Mouse (Mus musculus) ovary, postnatal 36 days (tissue): ENCODE results near the gene Sept6.

Source experiments
- DNase-seq: peaks from one replicate; pipeline ENCODE4 v3.0.0; 2022; ENCODE audit warnings: low spot score, mixed read lengths

Sept6 gene

GRCm38 (mm10) chrX:36991694-36992093, at the start of gene Sept6:
TSS of gene Sept6 (minus strand) at chrX:36991794.
- no peak for DNase-seq

DNA sequence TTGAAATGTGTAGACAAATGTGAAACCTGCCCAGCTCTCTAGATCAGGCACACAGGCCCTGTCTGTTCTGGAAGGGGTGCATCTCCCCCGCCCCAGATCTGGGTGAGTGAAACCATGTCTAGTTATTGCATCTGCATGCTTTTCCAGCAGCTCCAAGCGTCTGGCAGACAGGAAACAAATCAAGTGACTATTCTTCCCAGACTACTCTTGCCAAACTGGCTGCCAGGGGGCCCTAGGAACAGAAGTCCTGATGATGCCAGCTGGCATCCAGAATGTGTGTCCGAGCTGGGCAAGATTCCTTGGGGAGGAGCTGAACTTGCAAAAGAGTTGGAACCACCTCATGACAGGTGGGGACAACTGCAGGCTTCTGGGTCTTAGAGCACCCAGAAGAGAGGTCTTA, 36.8 kb upstream of the Sept6 start:
- peak; percentile 7 for DNase-seq

DNA sequence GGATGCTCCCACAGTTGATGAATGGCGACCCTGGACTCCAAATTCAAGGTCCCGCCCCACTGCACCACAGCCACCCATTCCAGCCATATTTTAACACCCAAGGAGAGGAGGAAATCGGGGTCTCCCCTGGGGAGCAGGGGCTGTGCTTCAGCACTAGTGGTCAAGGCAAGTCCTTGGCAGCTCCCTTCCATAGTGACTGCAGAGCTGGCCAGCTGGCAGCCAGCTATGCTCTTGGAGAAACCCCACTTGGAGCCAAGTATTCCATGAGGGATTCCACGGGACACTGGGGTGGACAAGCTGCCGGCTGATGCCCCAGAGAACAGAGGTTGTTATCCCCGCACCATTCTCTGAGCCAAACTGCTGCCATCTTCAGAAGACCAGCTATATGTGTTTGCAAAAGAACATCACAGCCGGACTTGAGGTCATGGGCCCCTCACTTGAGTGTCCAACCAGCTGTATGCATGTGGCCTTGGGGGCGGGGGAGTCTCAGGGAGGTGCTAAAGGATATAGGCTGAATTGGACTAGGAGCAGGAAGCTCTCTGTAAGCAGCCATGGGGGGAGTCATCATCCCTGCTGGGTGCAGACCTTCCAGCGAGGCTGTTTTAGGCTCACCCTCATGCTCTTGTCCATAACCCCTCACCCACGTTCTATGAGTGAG, 32.2 kb upstream of the Sept6 start:
- DNase-seq, result no peak

- DNase-seq, result peak; percentile 46
Measured at GRCm38 (mm10) chrX:37022690-37023089, 31.1 kb upstream of the Sept6 start.

GRCm38 (mm10) chrX:37019045-37019444, 27.5 kb upstream of the Sept6 start:
- DNase-seq, result no peak

DNA sequence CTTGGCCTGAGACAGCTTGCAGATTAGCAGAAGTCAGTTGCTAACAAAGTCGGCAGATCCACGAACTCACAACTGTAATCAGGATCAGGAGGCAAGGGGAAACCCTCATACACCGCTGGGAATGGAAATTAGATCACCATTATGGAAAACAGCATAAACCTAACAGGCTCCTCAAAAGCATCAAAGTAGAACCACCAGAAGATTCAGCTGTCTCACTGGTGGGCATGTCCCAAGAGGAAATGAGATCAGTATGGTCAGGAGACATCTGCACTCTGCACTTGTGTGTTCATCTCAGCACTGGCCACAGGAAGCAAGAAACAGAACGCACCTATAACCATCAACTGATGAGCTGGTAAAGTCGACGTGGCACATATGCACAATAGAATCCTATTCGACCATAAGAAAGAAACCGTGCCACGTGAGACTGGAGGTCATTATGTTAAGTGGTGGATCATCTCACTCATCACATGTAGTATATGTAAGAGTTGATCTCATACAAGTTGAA, 26.6 kb upstream of the Sept6 start:
- no peak for DNase-seq

- no peak for DNase-seq
Measured at GRCm38 (mm10) chrX:37013870-37014269, 22.3 kb upstream of the Sept6 start.

DNA sequence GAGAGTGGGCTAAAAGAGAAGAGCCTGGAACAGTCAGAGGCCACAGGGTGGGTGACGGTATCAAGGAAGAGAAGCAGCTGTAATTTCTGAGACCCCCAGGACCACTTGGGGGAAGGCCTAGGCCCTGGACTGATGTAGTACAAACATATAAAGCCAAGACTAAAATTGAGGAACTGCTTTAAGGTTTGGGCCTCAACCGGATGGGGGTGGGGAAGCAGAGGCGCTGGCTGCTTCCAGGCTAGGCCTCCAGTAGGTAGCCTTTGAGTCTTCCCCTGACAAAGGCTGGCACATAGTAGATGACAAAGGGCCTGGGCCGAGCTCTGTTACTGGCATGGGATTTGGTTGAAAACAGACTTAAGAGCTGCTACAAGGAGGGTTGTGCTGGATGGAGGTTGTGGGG, 555 bp downstream of the Sept6 start:
- DNase-seq, result no peak

- DNase-seq, result peak; percentile 13
Measured at GRCm38 (mm10) chrX:36989752-36990404, 1.7 kb downstream of the Sept6 start.

- DNase-seq, result peak; percentile 71
Measured at GRCm38 (mm10) chrX:36989234-36989751, 2.3 kb downstream of the Sept6 start.

DNA sequence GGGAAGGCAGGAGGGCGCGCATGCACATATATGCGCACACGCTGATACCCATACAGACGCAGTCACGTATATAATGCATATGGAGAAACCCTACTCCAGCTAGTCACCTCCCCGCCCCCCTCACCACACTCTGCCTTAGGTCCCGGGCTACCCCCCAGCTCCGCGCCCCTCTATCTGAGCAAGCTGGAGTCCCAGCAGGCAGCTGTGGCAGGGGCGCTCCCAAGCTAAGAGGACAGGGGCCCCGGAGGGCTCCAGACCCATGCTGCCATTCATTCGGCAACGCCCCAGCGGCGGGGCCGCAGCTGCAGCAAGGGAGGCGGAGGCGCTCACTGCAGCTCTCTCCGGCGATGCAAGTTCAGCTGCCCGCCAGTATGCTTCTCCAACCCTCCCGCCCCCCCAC, 2.8 kb downstream of the Sept6 start:
- DNase-seq, result no peak

DNA sequence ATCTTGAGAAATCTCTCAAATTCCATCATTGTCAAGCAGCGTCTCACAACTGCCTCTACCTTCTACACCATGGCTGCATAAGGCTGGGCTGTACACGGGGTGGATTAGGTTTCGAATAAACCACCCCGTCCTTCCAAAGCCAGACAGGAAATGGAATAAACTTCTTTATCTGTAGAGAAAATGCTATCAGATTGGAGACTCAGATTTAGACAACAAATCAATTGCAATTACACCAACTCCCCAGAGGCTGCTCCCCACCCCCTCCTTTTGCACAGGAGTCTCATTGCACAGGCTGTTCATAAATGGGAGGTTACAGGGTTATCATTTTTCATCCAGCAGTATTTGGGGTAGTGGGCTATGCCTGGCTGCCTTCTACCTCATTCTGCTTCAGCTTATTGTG, 3.7 kb downstream of the Sept6 start:
- no peak for DNase-seq

- no peak for DNase-seq
Measured at GRCm38 (mm10) chrX:36985041-36985440, 6.6 kb downstream of the Sept6 start.

GRCm38 (mm10) chrX:36983654-36984311, 7.8 kb downstream of the Sept6 start:
- DNase-seq, result no peak

DNA sequence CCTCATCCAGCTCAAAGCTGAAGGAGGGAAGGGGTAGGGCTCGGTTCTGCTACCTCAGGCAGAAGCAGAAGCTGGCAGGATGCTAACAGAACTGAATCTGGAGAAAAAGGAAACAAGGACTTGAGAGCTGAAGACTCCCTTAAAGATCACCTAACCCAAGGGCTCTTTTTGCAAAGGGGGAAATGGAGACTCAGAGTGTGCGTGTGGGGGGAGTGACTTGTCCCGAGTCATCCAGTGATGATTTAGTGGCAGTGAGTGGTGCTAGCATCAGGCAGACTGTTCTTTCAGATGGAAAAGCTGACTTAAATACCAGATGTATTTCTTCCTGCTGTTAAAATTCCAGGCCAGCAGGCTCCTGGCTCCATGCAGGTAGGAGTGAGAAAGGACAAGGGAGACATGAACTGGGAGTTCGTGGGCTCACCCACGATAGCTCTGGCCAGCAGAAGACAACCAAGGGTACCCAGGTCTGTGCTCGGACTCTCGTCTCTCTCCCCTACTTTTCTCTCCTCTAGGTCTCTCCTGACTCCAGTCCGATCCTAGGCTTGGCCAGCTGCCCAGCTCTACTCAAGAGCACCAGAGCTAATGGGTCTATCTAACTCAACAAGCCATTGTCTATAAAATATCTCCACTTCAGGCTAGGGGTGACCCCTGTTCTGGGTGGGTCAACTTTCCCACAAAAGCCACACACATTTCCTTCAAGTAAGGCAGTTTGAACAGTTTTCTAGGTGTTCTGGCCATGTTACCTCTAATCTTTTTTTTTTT, 8.5 kb downstream of the Sept6 start:
- DNase-seq, result no peak

GRCm38 (mm10) chrX:36980563-36981187, 10.9 kb downstream of the Sept6 start:
- DNase-seq, result no peak

GRCm38 (mm10) chrX:36977863-36978262, 13.7 kb downstream of the Sept6 start:
- no peak for DNase-seq

DNA sequence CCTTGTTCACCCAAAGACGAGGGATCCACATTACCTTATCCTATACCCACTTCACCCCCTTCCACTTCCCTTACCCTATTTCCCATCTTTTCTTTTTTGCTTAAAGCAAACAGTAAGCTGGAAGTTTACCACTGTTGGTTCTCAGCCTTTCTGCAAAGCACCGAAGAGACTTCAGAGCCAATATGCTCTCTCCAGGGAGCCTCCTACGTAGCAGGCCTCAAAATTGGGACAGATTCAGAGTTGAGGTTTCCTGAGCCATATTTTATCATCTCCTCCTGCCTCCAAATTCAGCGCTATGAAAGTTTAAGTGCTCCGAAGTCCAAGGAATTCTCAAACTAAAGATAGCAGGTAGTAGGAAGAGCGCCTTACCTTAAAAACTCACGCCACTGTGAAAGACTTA, 14.6 kb downstream of the Sept6 start:
- no peak for DNase-seq

DNA sequence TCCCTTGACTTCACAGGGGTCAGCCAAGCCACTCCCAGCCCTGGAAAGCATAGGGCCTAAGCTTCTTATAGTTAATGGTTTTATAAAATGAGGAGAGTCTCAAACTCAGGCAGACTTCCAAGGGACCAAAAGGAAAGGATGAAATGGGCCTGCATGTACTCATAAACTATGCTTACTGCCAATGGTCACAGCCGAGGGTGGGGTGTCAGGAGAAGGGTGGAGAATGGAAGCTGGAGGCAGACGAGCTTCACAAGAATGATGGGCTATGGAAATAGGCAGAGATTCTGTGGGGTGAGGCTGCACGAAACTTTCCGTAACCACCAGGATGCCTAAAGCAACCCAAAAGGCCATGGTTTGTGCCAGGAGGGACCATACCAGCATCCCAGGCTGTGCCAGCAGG, 15.3 kb downstream of the Sept6 start:
- DNase-seq, result no peak

- no peak for DNase-seq
Measured at GRCm38 (mm10) chrX:36974905-36975304, 16.7 kb downstream of the Sept6 start.

DNA sequence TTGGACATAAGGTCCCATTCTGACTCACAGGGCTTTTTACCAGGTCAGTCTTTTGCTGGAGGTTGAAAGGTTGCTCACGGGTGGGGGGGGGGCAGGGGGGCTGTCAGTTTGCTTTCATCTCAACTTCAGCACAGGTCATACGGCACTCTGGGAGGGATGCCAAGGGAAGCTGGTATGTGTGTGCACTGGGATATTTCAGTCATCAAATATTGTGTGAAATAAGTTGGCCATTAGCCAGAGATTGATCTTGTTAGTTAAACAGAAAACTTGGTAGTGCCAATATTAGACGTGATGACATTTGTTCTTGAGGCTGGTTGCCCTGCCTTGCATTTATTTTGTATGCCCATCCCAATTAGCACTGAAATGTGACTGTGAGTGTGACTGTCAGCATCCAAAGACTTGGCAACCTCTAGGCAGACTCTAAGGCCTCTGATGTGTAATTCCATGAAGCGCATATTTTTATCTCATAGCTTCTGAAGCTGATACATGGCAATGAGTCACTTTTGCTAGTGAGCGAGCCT, 18.6 kb downstream of the Sept6 start:
- DNase-seq, result no peak

DNA sequence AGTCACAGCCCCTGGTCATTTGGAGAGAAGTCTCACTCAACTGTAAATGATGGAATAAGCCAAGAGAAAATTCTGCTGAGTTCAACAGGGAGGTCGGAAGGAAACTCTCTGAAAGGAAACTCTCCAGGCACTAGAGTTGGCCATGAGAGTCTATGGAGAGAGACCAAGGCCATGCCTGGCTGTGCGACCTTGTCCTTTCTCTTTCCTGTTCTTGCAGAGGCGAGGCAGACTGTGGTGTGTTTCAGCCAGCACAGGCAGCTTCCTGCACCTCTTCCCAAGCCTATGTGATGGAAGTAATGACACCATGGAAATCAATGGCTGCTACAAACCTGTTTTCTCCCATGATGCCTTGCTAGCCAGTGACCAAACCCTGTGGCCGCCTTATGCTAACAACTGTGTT, 20.4 kb downstream of the Sept6 start:
- no peak for DNase-seq
